Mouse (Mus musculus): Measurements from ENCODE around the gene Dtx2.

Gene Dtx2

GRCm38 (mm10) chr5:135963280-135963627 lies 31.3 kb upstream of the Dtx2 start:
- POLR2A ChIA-PET: interaction anchor here (0.5 to 12.6 kb wide), 74 partner anchors 8 to 1694 kb away, joined by 3 to 295 read pairs (median 6); partner anchors contain the start of genes Ywhag (in 4 of the 4), Dtx2 (in 2 of the 4), Hspb1 (in 2 of the 4) and Mdh2 (in 1 of the 4)
- CTCF ChIA-PET: interaction anchor here in 3 of 4 experiments (0.7 to 2.1 kb wide), 20 partner anchors 9 to 174 kb away, joined by 3 to 32 read pairs (median 4); partner anchors contain the start of genes Hspb1 (in 1 of the 3) and Zp3 (in 1 of the 3)

DNA sequence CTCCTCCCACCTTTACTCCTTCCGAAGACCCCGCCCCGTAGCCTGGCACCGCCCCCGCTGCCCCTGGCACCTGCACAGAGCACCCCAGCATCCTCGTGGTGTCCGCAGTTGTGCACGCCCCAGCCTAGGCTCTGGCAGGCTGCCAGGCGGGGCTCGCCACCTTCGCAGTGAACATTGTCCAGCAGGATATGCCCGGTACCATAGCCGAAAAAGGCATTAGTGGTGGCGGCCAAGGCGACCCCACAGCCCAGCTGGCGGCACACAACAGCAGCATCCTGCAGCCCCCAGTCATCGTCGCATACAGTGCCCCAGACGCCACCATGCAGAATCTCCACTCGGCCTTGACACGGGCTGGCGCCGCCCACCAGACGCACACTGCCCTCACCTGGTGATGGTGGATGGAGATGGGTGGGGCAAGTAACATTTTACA lies 29.1 kb upstream of the Dtx2 start:
- POLR2A ChIA-PET: interaction anchor here in 3 of 4 experiments (1.0 to 12.6 kb wide), 10 partner anchors 14 to 62 kb away, joined by 3 to 295 read pairs (median 57); partner anchors contain the start of genes Ywhag (in 3 of the 3) and Zp3 (in 1 of the 3)
- CTCF ChIA-PET: interaction anchor here in 2 of 4 experiments (0.6 to 1.8 kb wide), 3 partner anchors 17 to 64 kb away, joined by 3 to 7 read pairs (median 6); no protein-coding TSS in a partner anchor

DNA sequence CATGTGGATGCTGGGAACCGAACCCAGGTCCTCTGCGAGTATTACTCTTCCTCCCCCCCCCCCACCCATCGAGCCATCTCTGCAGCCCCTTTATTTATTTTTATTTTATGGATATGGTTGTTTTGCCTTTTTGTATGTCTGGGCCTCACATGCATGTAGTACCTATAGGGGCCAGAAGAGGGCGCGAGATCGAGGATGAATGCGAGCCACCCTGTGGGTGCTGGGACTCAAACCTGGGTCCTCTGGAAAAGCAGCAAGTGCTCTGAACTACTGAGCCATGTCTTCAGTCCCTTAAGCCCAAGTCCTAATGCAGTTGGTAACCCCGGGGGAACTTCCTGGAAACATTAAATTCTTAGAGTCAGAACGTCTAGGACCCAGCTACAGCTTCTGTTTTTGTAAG lies 27.7 kb upstream of the Dtx2 start:
- ChIA-PET CTCF (interaction anchor here (0.6 to 3.1 kb wide), 19 partner anchors 9 to 286 kb away, joined by 3 to 27 read pairs (median 4); partner anchors contain the start of gene Rasa4 (in 1 of the 4)), POLR2A (interaction anchor here in 3 of 4 experiments (0.7 to 2.5 kb wide), 21 partner anchors 9 to 154 kb away, joined by 3 to 14 read pairs (median 5); partner anchors contain the start of genes Ywhag (in 2 of the 3), Dtx2 (in 1 of the 3) and Zp3 (in 1 of the 3))

DNA sequence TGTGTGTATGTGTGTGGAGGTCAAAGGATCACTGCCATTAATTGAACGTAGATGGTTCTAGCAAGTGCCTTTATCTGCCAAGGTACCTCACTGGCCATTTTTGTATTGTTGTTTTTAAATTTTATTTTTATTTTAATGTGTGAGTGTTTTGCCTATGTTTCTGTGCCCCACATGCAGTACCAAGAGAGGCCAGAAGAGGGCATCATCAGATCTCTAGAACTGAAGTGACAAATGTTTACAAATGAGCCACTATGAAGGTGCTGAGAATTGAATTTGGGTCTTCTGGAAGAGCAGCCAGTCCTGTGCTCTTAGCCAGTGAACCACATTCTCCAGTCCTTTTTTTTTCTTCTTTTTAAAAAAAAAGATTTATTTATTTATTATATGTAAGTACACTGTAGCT lies 25.8 kb upstream of the Dtx2 start:
- POLR2A ChIA-PET: interaction anchor here in 3 of 4 experiments (0.6 to 2.5 kb wide), 7 partner anchors 11 to 134 kb away, joined by 3 to 11 read pairs (median 3); partner anchors contain the start of gene Zp3 (in 1 of the 3)

DNA sequence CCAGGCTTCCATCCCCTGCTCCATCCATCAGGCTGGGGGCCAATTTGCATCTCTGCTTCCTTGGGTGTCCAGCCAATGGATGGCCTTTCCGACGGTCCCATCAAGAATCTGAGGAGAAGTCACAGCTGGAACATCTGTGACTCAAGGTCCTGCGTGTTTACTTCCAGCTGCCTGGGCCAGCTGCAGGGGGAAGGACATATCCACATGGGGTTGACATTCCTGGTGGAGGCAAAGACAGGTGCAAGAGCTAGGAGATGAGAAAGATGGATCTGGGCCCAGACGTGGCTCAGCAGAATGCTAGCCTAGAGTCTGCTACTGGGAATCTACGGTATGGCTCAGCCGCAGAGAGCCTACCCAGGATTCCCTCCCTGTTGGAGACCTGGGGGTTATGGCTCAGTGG lies 24.4 kb upstream of the Dtx2 start:
- POLR2A ChIA-PET: interaction anchor here in 3 of 4 experiments (0.7 to 0.8 kb wide), 4 partner anchors 25 to 39 kb away, joined by 3 to 6 read pairs (median 3); partner anchors contain the start of genes Dtx2 (in 1 of the 3) and Ywhag (in 1 of the 3)
- CTCF ChIA-PET: interaction anchor here in 3 of 4 experiments (0.6 to 2.1 kb wide), 8 partner anchors 10 to 1420 kb away, joined by 3 to 7 read pairs (median 4); no protein-coding TSS in a partner anchor

More for the DNA sequence above, 25.8 kb upstream of the Dtx2 start:
- CTCF ChIA-PET: interaction anchor here (0.6 to 3.1 kb wide), 21 partner anchors 11 to 1335 kb away, joined by 3 to 27 read pairs (median 3); partner anchors contain the start of gene Ywhag (in 1 of the 4)

DNA sequence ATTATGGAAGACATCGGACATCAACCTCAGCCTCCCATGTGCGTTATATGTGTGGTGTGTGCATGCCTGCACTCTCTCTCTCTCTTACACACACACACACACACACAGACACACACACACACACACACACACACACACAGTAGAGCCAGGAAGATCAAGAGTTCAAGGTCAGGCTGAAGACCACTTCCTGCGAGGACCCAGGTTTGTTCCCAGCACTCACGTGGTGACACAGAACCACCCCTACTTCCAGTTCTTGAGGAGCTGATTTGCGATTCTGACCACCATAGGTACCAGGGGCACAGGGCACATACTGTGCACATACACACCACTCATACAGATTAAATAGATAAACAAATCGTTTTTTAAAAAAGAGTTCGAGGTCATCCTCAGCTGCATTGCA lies 22.7 kb upstream of the Dtx2 start:
- ChIA-PET POLR2A (interaction anchor here in 3 of 4 experiments (0.7 to 2.3 kb wide), 13 partner anchors 8 to 217 kb away, joined by 3 to 13 read pairs (median 6); partner anchors contain the start of gene Ywhag (in 2 of the 3)), CTCF (interaction anchor here (0.7 to 2.2 kb wide), 9 partner anchors 10 to 118 kb away, joined by 3 to 9 read pairs (median 4); no protein-coding TSS in a partner anchor)

- ChIA-PET POLR2A (interaction anchor here in 2 of 4 experiments (0.6 to 4.6 kb wide), 10 partner anchors 10 to 54 kb away, joined by 3 to 25 read pairs (median 4); partner anchors contain the start of gene Dtx2 (in 1 of the 2)), CTCF (interaction anchor here in 2 of 4 experiments (0.8 to 1.5 kb wide), 3 partner anchors 8 to 730 kb away, joined by 4 to 7 read pairs (median 7); partner anchors contain the start of gene Dtx2 (in 1 of the 2))
Measured at GRCm38 (mm10) chr5:135974365-135974764, 20.2 kb upstream of the Dtx2 start, which contains the start of gene Ssc4d. TSS of gene Ssc4d (minus strand) at chr5:135974531.

DNA sequence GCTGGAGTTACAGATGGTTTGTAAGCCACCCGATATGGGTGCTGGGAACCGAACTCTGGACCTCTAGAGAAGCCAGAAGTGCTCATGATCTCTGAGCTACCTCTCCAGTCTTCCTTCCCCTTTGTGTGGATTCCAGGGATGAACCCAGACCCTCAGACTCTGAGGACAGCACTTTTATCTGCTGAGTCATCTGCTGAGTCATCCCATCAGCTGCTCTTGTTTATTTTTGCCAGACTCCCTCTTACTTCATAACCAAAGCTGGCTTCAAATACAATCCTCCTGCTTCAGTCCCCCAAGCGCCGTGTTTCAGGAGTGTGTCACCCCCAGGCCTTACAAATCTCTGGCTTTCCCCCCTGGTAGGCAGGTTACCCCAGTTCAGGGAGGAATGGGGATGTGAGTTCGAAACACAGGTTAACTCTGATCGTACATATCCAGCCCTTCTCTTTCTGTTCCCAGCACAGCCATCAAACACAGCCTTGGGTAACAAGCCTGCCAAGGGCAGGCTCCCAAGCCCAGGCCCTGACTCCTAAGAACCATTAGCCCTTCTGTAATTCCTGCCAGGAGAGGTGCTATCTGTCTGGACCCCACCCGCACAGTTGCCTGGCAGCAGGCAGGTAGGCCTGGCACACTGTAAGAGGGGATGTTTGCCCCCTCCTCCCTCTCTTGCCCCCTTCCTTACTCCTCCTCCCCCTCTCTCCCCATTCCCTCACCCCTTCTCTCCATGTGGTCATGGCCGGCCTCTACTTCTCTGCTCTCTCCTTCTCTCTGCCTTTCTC lies 18.5 kb upstream of the Dtx2 start:
- ChIA-PET POLR2A (interaction anchor here in 3 of 4 experiments (0.6 to 4.6 kb wide), 12 partner anchors 9 to 76 kb away, joined by 3 to 25 read pairs (median 5); partner anchors contain the start of genes Dtx2 (in 1 of the 3) and Ywhag (in 1 of the 3)), CTCF (interaction anchor here in 1 of 4 experiments (0.7 to 1.3 kb wide), 3 partner anchors 11 to 172 kb away, joined by 3 to 4 read pairs (median 3); no protein-coding TSS in a partner anchor)

DNA sequence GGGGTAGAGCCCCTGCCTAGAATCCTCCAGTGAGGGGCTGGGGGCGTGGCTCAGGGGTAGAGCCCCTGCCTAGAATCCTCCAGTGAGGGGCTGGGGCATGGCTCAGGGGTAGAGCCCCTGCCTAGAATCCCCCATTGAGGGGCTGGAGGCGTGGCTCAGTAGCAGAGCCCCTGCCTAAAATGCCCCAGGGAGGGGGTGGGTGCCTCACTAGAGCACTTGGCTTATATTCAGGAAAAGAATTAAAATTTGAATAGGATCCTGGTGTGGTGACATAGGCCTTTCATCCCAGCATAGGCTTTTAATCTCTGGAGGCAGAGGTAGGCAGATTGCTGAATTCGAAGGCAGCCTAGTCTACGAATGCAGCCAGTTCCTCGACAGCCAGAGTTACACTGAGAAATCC lies 15.2 kb upstream of the Dtx2 start:
- POLR2A ChIA-PET: interaction anchor here in 2 of 4 experiments (1.1 to 6.0 kb wide), 8 partner anchors 16 to 136 kb away, joined by 3 to 34 read pairs (median 4); no protein-coding TSS in a partner anchor
- CTCF ChIA-PET: interaction anchor here in 1 of 4 experiments (0.7 to 3.4 kb wide), 7 partner anchors 13 to 104 kb away, joined by 3 to 34 read pairs (median 4); partner anchors contain the start of genes Dtx2 and Rasa4

DNA sequence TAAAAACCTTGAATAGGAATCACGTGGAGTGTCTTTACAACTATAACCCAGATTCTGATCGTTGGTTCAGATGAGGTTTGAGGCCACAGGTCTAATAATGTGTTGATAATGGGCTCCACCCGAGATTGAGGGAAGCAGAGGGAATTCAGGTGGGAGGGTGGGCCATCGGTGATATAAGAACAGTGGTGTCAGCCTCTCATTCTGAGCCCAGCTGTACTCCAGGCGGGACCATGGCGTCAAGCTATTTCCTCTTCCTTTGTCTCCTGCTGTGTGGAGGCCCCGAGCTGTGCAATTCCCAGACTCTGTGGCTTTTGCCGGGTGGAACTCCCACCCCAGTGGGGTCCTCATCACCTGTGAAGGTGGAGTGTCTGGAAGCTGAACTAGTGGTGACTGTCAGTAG lies 14.7 kb upstream of the Dtx2 start, which contains the start of gene Zp3:
TSS of gene Zp3 (plus strand) at position 196 of the 400 bp plus-strand sequence.
- CTCF ChIA-PET: interaction anchor here in 3 of 4 experiments (0.6 to 3.4 kb wide), 13 partner anchors 10 to 142 kb away, joined by 3 to 34 read pairs (median 3); partner anchors contain the start of genes Dtx2 (in 1 of the 3), Polr2j (in 1 of the 3) and Rasa4 (in 1 of the 3)
- POLR2A ChIA-PET: interaction anchor here in 3 of 4 experiments (0.5 to 6.0 kb wide), 15 partner anchors 8 to 365 kb away, joined by 3 to 34 read pairs (median 4); partner anchors contain the start of gene Ywhag (in 1 of the 3)

DNA sequence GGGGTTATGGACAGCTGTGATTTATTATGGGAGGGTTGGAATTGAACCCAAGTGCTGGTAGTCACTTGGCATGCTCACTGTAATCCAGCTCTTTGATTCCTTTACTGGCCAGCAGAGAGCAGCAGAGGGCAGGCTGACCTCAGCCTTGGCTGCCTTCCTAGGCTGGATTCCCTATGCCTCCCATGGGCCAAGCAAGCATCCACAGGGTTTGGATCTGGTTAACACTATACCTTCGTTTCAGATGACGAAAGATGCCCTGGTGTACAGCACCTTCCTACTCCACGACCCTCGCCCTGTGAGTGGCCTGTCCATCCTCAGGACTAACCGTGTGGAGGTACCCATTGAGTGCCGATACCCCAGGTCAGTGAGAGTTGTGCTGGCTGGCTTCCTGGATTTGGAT lies 12.2 kb upstream of the Dtx2 start:
- CTCF ChIA-PET: interaction anchor here (0.5 to 3.4 kb wide), 68 partner anchors 8 to 1342 kb away, joined by 3 to 34 read pairs (median 4); partner anchors contain the start of genes Dtx2 (in 4 of the 4), Hspb1 (in 1 of the 4), Rasa4 (in 1 of the 4) and Srrm3 (in 1 of the 4)
- POLR2A ChIA-PET: interaction anchor here in 3 of 4 experiments (0.7 to 6.0 kb wide), 26 partner anchors 10 to 204 kb away, joined by 3 to 34 read pairs (median 4); partner anchors contain the start of genes Dtx2 (in 3 of the 3), Hspb1 (in 1 of the 3), Mdh2 (in 1 of the 3) and Styxl1 (in 1 of the 3)

- ChIA-PET POLR2A (interaction anchor here in 3 of 4 experiments (0.5 to 4.0 kb wide), 20 partner anchors 8 to 1043 kb away, joined by 3 to 25 read pairs (median 4); partner anchors contain the start of genes Dtx2 (in 3 of the 3), Hspb1 (in 1 of the 3), Ssc4d (in 1 of the 3) and Ywhag (in 1 of the 3)), CTCF (interaction anchor here (0.5 to 2.8 kb wide), 11 partner anchors 10 to 1310 kb away, joined by 3 to 17 read pairs (median 4); partner anchors contain the start of gene Dtx2 (in 2 of the 4))
Measured at GRCm38 (mm10) chr5:135984546-135985044, 10.0 kb upstream of the Dtx2 start.

- CTCF ChIA-PET: interaction anchor here (0.5 to 2.5 kb wide), 39 partner anchors 11 to 396 kb away, joined by 3 to 11 read pairs (median 4); partner anchors contain the start of genes Mdh2 (in 1 of the 4) and Styxl1 (in 1 of the 4)
- POLR2A ChIA-PET: interaction anchor here (0.6 to 4.0 kb wide), 40 partner anchors 8 to 1348 kb away, joined by 3 to 25 read pairs (median 4); partner anchors contain the start of genes Ywhag (in 3 of the 4), Ssc4d (in 2 of the 4) and Hspb1 (in 1 of the 4)
Measured at GRCm38 (mm10) chr5:135987248-135987647, 7.4 kb upstream of the Dtx2 start.

DNA sequence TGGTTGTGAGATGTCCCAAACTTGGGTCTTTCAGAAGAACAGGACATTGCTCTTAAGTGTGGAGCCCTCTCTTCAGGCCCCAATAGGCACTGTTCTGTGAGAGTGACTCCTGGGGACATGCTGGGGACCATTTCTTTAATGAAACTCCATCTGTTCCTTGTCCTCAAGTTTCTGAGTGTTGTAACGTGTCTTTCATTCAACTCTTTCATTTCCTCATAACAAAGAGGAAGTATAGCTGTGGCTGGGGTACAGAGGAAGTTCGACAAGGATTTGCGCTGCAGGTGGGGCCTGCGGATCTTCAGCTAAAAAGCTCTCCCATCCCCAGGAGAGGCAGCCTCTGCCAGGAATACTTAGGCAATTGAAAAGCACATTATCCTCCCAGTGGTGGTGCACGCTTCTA lies 4.0 kb upstream of the Dtx2 start:
- ChIA-PET CTCF (interaction anchor here in 1 of 4 experiments (0.6 kb wide), 1 partner anchor 166 kb away, joined by 3 read pairs; no protein-coding TSS in a partner anchor), POLR2A (interaction anchor here in 1 of 4 experiments (0.6 kb wide), 1 partner anchor 788 kb away, joined by 3 read pairs; no protein-coding TSS in a partner anchor)

GRCm38 (mm10) chr5:135993381-135993965 lies 1.1 kb upstream of the Dtx2 start:
- CTCF ChIA-PET: interaction anchor here (0.6 to 6.2 kb wide), 14 partner anchors 9 to 1315 kb away, joined by 3 to 34 read pairs (median 6); partner anchors contain the start of genes Hspb1 (in 1 of the 4) and Zp3 (in 1 of the 4)
- POLR2A ChIA-PET: interaction anchor here in 3 of 4 experiments (0.6 to 3.3 kb wide), 29 partner anchors 8 to 205 kb away, joined by 3 to 15 read pairs (median 5); partner anchors contain the start of genes Hspb1 (in 2 of the 3), Prkrip1 (in 1 of the 3), Upk3b (in 1 of the 3) and Ywhag (in 1 of the 3)

All from embryonic stem cell, embryonic (primary cell).